Mouse (Mus musculus): Measurements from ENCODE around the gene 4921509C19Rik. TPM values are rescaled to one million over a fixed set of nuclear protein-coding genes. Genes with fewer than 3 reads are reported as not detected.
"Not testable (repeated sequence)": the region's sequence is repeated elsewhere in the genome, so short reads cannot be mapped to it uniquely, and the experiment has no call there.

Gene 4921509C19Rik
- polyA plus RNA-seq, 1 experiment: not detected

DNA sequence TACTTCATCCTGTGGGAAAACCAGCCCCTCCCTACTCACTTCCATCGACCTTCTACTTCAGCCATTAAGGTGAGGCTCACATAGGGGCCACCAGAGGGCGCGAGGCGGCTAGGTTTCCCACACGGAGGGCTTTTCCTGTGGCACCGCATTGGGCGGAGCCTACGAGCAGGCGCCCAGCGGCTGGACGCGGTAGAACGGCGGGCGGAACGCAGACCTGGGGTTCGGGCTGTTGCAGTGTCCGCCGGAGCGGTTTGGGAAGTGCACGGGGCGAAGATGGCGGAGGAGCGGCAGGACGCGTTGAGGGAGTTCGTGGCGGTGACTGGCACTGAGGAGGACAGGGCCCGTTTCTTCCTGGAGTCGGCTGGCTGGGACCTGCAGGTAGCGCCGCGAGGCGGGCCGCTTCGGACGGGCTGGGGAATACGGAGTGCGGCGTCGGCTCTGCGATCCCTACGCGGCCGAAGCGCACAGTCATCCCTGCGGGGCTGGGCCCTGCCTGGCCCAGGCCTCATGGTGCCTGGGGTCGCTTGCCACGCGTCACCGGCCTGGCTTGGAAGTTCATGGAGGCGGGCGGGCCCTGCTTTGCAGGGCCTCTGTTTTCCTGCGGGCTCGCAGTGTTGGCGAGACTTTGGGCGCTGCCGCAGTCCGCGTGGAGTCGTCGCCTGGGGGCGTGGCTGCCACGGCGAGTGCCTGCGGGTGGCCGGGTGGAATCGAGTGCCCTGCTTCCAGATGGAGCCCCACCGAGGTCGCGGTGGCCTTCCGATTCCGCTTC lies 18.3 kb upstream of the 4921509C19Rik start, which contains the start of gene Nsfl1c:
Gene Nsfl1c (plus strand): TSS at position 148 of the 769 bp plus-strand sequence.
- no peak within 1 kb of the TSS for H3K27ac ChIP-seq (ENCODE audit: insufficient read depth, low read length)
- H3K4me1 ChIP-seq (ENCODE audit: control insufficient read depth, insufficient read depth, low read length): peaks cover 4% of the 10 kb centered on the region; the same call in 1 of the 2 replicates
- TF ChIP-seq POLR2A (IDR thresholded peaks at IDR 0.05; ENCODE audit: low read depth, low read length) (peak; percentile 87), CTCF (IDR thresholded peaks at IDR 0.05; ENCODE audit: borderline replicate concordance, insufficient read depth, low read length) (peak; percentile 74)
- peak within 1 kb of the TSS; percentile 75 for H3K4me3 ChIP-seq (ENCODE audit: insufficient read depth, low read length)

DNA sequence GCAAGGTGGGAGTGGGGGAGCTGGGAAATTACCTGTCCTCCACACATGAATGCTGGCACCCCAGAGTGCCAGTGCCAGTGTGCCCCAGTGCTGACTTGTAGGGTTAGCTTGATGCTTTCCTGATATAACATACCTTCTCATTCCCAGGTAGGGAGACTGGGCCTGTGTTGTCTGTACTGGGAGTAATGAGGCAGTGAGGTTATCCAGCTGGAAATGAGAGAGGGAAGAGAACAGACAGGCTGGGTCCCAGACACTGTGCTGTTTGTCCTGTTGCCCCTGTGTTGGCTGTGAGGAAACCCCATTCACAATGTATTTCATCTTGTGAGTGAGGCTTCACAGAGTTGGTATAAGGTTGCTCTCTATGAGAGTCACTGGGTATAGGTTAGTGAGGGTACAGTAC lies 10.5 kb upstream of the 4921509C19Rik start:
- no peak overlapping the region for H3K27ac ChIP-seq (ENCODE audit: insufficient read depth, low read length)
- H3K4me1 ChIP-seq (ENCODE audit: control insufficient read depth, insufficient read depth, low read length): no peaks in the 10 kb centered on the region
- H3K4me3 ChIP-seq (ENCODE audit: insufficient read depth, low read length): no peak overlapping the region
- TF ChIP-seq POLR2A (IDR thresholded peaks at IDR 0.05; ENCODE audit: low read depth, low read length): no peak

DNA sequence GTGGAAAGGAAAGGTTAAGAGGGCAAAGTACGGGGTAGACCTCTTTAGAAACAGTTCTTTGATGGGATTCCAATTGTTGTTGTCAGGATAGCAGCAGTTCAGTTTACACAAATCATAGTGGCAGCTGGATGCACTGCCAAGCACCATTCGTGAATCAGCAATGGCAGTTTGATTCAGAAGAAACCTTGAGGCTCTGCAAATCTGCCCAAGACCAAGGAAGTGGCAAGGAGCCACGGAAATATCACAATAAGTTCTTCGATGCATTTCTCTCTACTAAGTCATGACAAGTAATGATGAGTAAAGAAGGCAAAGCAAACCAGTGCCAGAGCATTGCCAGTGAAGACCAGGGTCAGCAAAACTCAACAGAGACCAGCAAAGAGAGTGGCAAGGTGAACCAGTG lies 41.0 kb downstream of the 4921509C19Rik start:
- H3K4me1 ChIP-seq (ENCODE audit: control insufficient read depth, insufficient read depth, low read length); H3K27ac ChIP-seq (ENCODE audit: insufficient read depth, low read length); H3K4me3 ChIP-seq (ENCODE audit: insufficient read depth, low read length): not testable (repeated sequence)

- not testable (repeated sequence) for H3K4me1 ChIP-seq (ENCODE audit: control insufficient read depth, insufficient read depth, low read length); H3K4me3 ChIP-seq (ENCODE audit: insufficient read depth, low read length); H3K27ac ChIP-seq (ENCODE audit: insufficient read depth, low read length)
Observed at GRCm38 (mm10) chr2:151434203-151434602, 41.8 kb downstream of the 4921509C19Rik start.

Other genes with a start within 250 kb of the 4921509C19Rik start
- gene Nsfl1c, start 18.0 kb upstream of the 4921509C19Rik start, polyA plus RNA-seq (2011; ENCODE audit: insufficient read length, low read depth, missing spikeins): 113 TPM in 2 replicates
- gene Fkbp1a, start 66.3 kb upstream of the 4921509C19Rik start, polyA plus RNA-seq (2011; ENCODE audit: insufficient read length, low read depth, missing spikeins): 543 and 620 TPM in 2 replicates
- 0.86 and 0.94 TPM in 2 replicates for gene Sdcbp2, start 96.5 kb upstream of the 4921509C19Rik start, polyA plus RNA-seq (2011; ENCODE audit: insufficient read length, low read depth, missing spikeins)
- 0.44 and 1.5 TPM in 2 replicates for gene Snph, start 156.4 kb upstream of the 4921509C19Rik start, polyA plus RNA-seq (2011; ENCODE audit: insufficient read length, low read depth, missing spikeins)
- gene Rad21l, start 192.4 kb upstream of the 4921509C19Rik start, polyA plus RNA-seq (2011; ENCODE audit: insufficient read length, low read depth, missing spikeins): not detected in 2 replicates
- not detected in 2 replicates for gene Tmem74b, start 225.9 kb upstream of the 4921509C19Rik start, polyA plus RNA-seq (2011; ENCODE audit: insufficient read length, low read depth, missing spikeins)

Measured in embryonic fibroblast, embryonic 13.5 days (primary cell).